Mouse (Mus musculus) heart, adult 10 weeks (tissue): ENCODE measurements around the gene Zan. TPM values are rescaled to one million over a fixed set of nuclear protein-coding genes. Genes with fewer than 3 reads are reported as not detected.

ENCODE experiments used
- polyA plus RNA-seq: library from polyadenylated mRNA; stranded (reverse); fragments of 350-450 nt; fragmentation: Illumina TruSeq; extraction: RNeasy Lipid Tissue Mini Kit (QIAGEN cat#74804); gene quantifications from one replicate; pipeline ENCODE4 v1.2.3, GENCODE M21; 2014; ENCODE audit warnings: low read depth, low replicate concordance

Zan gene
- not detected for polyA plus RNA-seq

GRCm38 (mm10) chr5:137476964-137477363 is at the start of gene Zan:
Zan (minus strand) TSS chr5:137477064.

GRCm38 (mm10) chr5:137518436-137518835 is 41.6 kb upstream of the Zan start, which contains the start of gene Gigyf1:
Gigyf1 (plus strand) TSS chr5:137518548.

GRCm38 (mm10) chr5:137501709-137502666 is 25.1 kb upstream of the Zan start, which contains the start of gene Pop7:
Pop7 (minus strand) TSS chr5:137502518.

GRCm38 (mm10) chr5:137349384-137350204 is 127.3 kb downstream of the Zan start, which contains the start of gene Ephb4:
Ephb4 (plus strand) TSS chr5:137350109.

GRCm38 (mm10) chr5:137333512-137334174 is 143.2 kb downstream of the Zan start, which contains the start of gene Slc12a9:
Slc12a9 (minus strand) TSS chr5:137333597.

Other genes starting within 250 kb of the Zan start
- gene Ache, start 189.5 kb downstream of the Zan start, polyA plus RNA-seq, result 2.8 TPM
- gene Ufsp1, start 182.4 kb downstream of the Zan start, polyA plus RNA-seq, result 9.2 TPM
- 80.4 TPM for gene Srrt, start 169.4 kb downstream of the Zan start, polyA plus RNA-seq
- 17.0 TPM for gene Trip6, start 162.7 kb downstream of the Zan start, polyA plus RNA-seq
- gene Slc12a9, start 143.5 kb downstream of the Zan start, polyA plus RNA-seq, result 4.2 TPM
- gene Ephb4, start 127.0 kb downstream of the Zan start, polyA plus RNA-seq, result 29.4 TPM
- 15.7 TPM for gene Pop7, start 25.5 kb upstream of the Zan start, polyA plus RNA-seq
- gene Gigyf1, start 41.5 kb upstream of the Zan start, polyA plus RNA-seq, result 23.9 TPM
- not detected for gene Epo, start 56.2 kb upstream of the Zan start, polyA plus RNA-seq
- 231 TPM for gene Gnb2, start 56.4 kb upstream of the Zan start, polyA plus RNA-seq
- not detected for gene Actl6b, start 76.5 kb upstream of the Zan start, polyA plus RNA-seq
- gene Tfr2, start 92.8 kb upstream of the Zan start, polyA plus RNA-seq, result not detected
- gene Mospd3, start 124.0 kb upstream of the Zan start, polyA plus RNA-seq, result 11.4 TPM
- 74.5 TPM for gene Pcolce, start 136.7 kb upstream of the Zan start, polyA plus RNA-seq
- 0.21 TPM for gene Fbxo24, start 151.9 kb upstream of the Zan start, polyA plus RNA-seq
- 12.7 TPM for gene Lrch4, start 152.1 kb upstream of the Zan start, polyA plus RNA-seq
- gene Gm20605, start 152.1 kb upstream of the Zan start, polyA plus RNA-seq, result 10.8 TPM
- 10.5 TPM for gene Sap25, start 164.3 kb upstream of the Zan start, polyA plus RNA-seq
- 0.99 TPM for gene Irs3, start 168.7 kb upstream of the Zan start, polyA plus RNA-seq
- 10.5 TPM for gene Agfg2, start 207.7 kb upstream of the Zan start, polyA plus RNA-seq